Mouse (Mus musculus): ENCODE measurements at regions not wholly inside any gene's neighbourhood (a gene's known extent, or its start where the extent isn't known, plus 50 kb on each side); places are given as distances from the start of the nearest gene placed in this dataset.

DNA sequence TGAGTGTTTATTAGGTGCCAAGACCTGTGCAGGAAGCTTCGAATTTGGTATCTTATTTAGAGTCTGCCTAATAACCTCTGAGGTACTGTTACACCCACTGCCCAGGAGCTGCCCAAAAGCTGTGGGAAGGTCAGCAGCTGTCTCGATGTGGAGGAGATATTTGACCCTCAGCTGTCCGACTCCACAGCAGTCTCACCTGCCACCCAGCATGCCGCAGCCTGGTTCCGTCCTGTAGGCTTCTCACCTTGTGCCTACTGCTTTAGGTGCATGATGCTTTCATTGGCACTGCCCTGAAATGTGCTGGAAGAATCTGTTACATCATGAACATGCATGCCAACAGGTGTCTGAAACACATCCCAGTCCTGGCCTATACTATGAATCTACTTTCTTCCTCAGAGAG is 444.9 kb upstream of the Gm765 start:
- TF ChIP-seq CTCF (IDR thresholded peaks at IDR 0.05; ENCODE audit: extremely low read depth, insufficient read depth, insufficient read length, insufficient replicate concordance): no peak
- TF ChIP-seq POLR2A (IDR thresholded peaks at IDR 0.05; ENCODE audit: low read depth, low read length): no peak
